Mouse (Mus musculus): ENCODE results near the gene Cyp4f37.

DNA sequence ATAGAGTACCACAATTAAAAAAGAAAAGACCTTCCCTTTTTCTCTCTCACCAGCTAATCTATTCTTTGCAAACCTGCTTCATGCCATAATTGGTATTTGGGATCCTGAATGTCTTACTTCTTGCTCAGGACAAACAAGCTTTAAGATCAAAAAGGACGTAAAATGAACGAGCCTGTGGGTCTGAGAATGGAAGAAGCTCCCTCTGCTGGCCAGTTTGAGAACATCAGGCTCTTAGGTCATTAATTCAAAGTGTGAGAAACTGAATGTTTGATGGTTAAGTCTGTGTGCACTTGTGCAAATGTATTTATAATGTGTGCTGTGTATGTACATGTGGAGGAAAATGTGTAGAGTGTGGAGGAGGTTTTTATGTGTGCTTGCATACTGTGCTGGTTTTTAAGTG lies 59.3 kb downstream of the Cyp4f37 start:
- TF ChIP-seq CTCF (IDR thresholded peaks at IDR 0.05; ENCODE audit: low read depth, low read length) (no peak), POLR2A (IDR thresholded peaks at IDR 0.05; ENCODE audit: borderline replicate concordance, low read depth, low read length) (no peak)

Measured in bone marrow macrophage, adult 2 months (primary cell).